14 mouse cellular contexts compared by ENCODE assay signal in genomic region chr11:117551926-117552325, GRCm38 (mm10).
DNase-seq lines count a peak whose midpoint lies in the region; ATAC-seq lines count a peak whose summit lies in the region.
"Had no signal": no experiment of that assay in that cellular context is flagged by ENCODE, and none has a peak within 500 bp of the region (broad histone marks: within the 10 kb centered on the region; RNA-seq: fewer than 3 reads in every experiment).

No protein-coding gene starts in this region.

- 71% methylated on average over 5 of the region's 5 CpGs for WGBS in hindbrain, embryonic 15.5 days
- WGBS in hindbrain, embryonic 13.5 days, result 92% methylated on average over 5 of the region's 5 CpGs
- 77% methylated on average over 5 of the region's 5 CpGs for WGBS in midbrain, embryonic 15.5 days
- 98% methylated on average over 5 of the region's 5 CpGs for WGBS in midbrain, embryonic 11.5 days

- H3K4me3 ChIP-seq in hindbrain, embryonic 15.5 days, result no peak overlapping the region
- H3K4me3 ChIP-seq in hindbrain, embryonic 13.5 days, result no peak overlapping the region
- H3K4me3 ChIP-seq in midbrain, embryonic 15.5 days, result no peak overlapping the region
- no peak overlapping the region for H3K4me3 ChIP-seq in midbrain, embryonic 11.5 days (ENCODE audit: low read depth, low read length)
- H3K4me3 ChIP-seq: limb, embryonic 10.5 days; liver, embryonic 12.5 days; lung, embryonic 15.5 days had no signal

- H3K27ac ChIP-seq in hindbrain, embryonic 15.5 days (replicated peaks), result no peak overlapping the region; the same call in 1 of the 2 replicates
- no peak overlapping the region for H3K27ac ChIP-seq in hindbrain, embryonic 13.5 days
- 0 out of 2 replicates have a peak overlapping the region, but pooled peaks have one; percentile 48 for H3K27ac ChIP-seq in midbrain, embryonic 15.5 days
- no peak overlapping the region for H3K27ac ChIP-seq in midbrain, embryonic 11.5 days (ENCODE audit: low read depth, low read length)
- H3K27ac ChIP-seq: hindbrain, embryonic 14.5 days; limb, embryonic 10.5 days; liver, embryonic 12.5 days; lung, embryonic 15.5 days had no signal

- no peaks in the 10 kb centered on the region for H3K9me3 ChIP-seq in hindbrain, embryonic 15.5 days
- H3K9me3 ChIP-seq in hindbrain, embryonic 13.5 days, result no peaks in the 10 kb centered on the region
- no peaks in the 10 kb centered on the region for H3K9me3 ChIP-seq in midbrain, embryonic 15.5 days
- H3K9me3 ChIP-seq in midbrain, embryonic 11.5 days (ENCODE audit: control insufficient read depth, low read length), result no peaks in the 10 kb centered on the region
- H3K9me3 ChIP-seq: limb, embryonic 10.5 days; liver, embryonic 12.5 days; lung, embryonic 15.5 days had no signal

- H3K27me3 ChIP-seq in hindbrain, embryonic 15.5 days, result no peaks in the 10 kb centered on the region
- H3K27me3 ChIP-seq in hindbrain, embryonic 13.5 days, result peaks cover 3% of the 10 kb centered on the region; the same call in 1 of the 2 replicates
- no peaks in the 10 kb centered on the region for H3K27me3 ChIP-seq in midbrain, embryonic 15.5 days (replicated peaks)
- H3K27me3 ChIP-seq in midbrain, embryonic 11.5 days (ENCODE audit: control insufficient read depth, insufficient read depth, low read length), result no peaks in the 10 kb centered on the region
- H3K27me3 ChIP-seq: liver, embryonic 12.5 days; lung, embryonic 15.5 days had no signal

- DNase-seq in midbrain, embryonic 11.5 days (ENCODE audit: low spot score, missing footprints), result no peak
- peak; percentile 33 to 47 for DNase-seq in frontal cortex, postnatal 14 days (ENCODE audit: low spot score in 2 of 2)
- DNase-seq in right cerebral cortex, postnatal 4 days, result peak; percentile 30
- DNase-seq: adrenal gland, adult 2 months; kidney, adult 18-20 months; kidney, postnatal 36 days had no signal

- H3K4me2 ChIP-seq in hindbrain, embryonic 15.5 days, result no peak overlapping the region
- H3K4me2 ChIP-seq in hindbrain, embryonic 13.5 days, result no peak overlapping the region
- no peak overlapping the region for H3K4me2 ChIP-seq in midbrain, embryonic 15.5 days
- H3K4me2 ChIP-seq in midbrain, embryonic 11.5 days, result no peak overlapping the region
- H3K4me2 ChIP-seq: hindbrain, embryonic 14.5 days; liver, embryonic 12.5 days; lung, embryonic 15.5 days had no signal

- H3K9ac ChIP-seq in hindbrain, embryonic 15.5 days, result no peak overlapping the region
- H3K9ac ChIP-seq in hindbrain, embryonic 13.5 days, result no peak overlapping the region
- H3K9ac ChIP-seq in midbrain, embryonic 15.5 days, result no peak overlapping the region
- no peak overlapping the region for H3K9ac ChIP-seq in midbrain, embryonic 11.5 days (ENCODE audit: low read length)
- H3K9ac ChIP-seq: hindbrain, embryonic 14.5 days; liver, embryonic 12.5 days; lung, embryonic 15.5 days had no signal

- H3K4me1 ChIP-seq in hindbrain, embryonic 15.5 days (replicated peaks), result peaks cover 10% of the 10 kb centered on the region; the same call in 1 of the 2 replicates
- H3K4me1 ChIP-seq in hindbrain, embryonic 13.5 days (replicated peaks), result peaks cover 6% of the 10 kb centered on the region; the same call in 1 of the 2 replicates
- peaks cover 14% of the 10 kb centered on the region for H3K4me1 ChIP-seq in midbrain, embryonic 15.5 days
- no peaks in the 10 kb centered on the region for H3K4me1 ChIP-seq in midbrain, embryonic 11.5 days (ENCODE audit: control insufficient read depth, insufficient read depth, low read length)
- H3K4me1 ChIP-seq: liver, embryonic 12.5 days; lung, embryonic 15.5 days had no signal

- 0 out of 2 replicates have a peak, but pooled peaks have one; percentile 23 for ATAC-seq in hindbrain, embryonic 15.5 days (ENCODE audit: low FRiP score, low read depth)
- ATAC-seq in hindbrain, embryonic 13.5 days (ENCODE audit: low FRiP score), result no peak
- 0 out of 2 replicates have a peak, but pooled peaks have one; percentile 39 for ATAC-seq in midbrain, embryonic 15.5 days (replicated peaks)
- ATAC-seq in midbrain, embryonic 11.5 days (ENCODE audit: low FRiP score), result no peak
- ATAC-seq in granulocyte monocyte progenitor cell, adult 5-6 weeks (replicated peaks; ENCODE audit: poor library complexity, severe bottlenecking), result no peak
- ATAC-seq: liver, embryonic 12.5 days had no signal

- no peaks in the 10 kb centered on the region for H3K36me3 ChIP-seq in hindbrain, embryonic 15.5 days
- no peaks in the 10 kb centered on the region for H3K36me3 ChIP-seq in hindbrain, embryonic 13.5 days
- no peaks in the 10 kb centered on the region for H3K36me3 ChIP-seq in midbrain, embryonic 15.5 days (replicated peaks)
- no peaks in the 10 kb centered on the region for H3K36me3 ChIP-seq in midbrain, embryonic 11.5 days (ENCODE audit: control insufficient read depth, insufficient read depth, low read length)
- H3K36me3 ChIP-seq: limb, embryonic 10.5 days; liver, embryonic 12.5 days; lung, embryonic 15.5 days had no signal

Comparison
In these comparisons a context has a peak if more than half of its experiments do, and no peak if none do; other contexts are left out.
1. ATAC-seq: peak in hindbrain, embryonic 15.5 days (single experiment) and midbrain, embryonic 15.5 days (single experiment); none in hindbrain, embryonic 13.5 days (single experiment), midbrain, embryonic 11.5 days (single experiment) and granulocyte monocyte progenitor cell, adult 5-6 weeks (single experiment).